Mouse (Mus musculus) neutrophil, adult 5-6 weeks (primary cell): ENCODE results near the gene Gm21818. TPM values are rescaled to one million over a fixed set of nuclear protein-coding genes. Genes with fewer than 3 reads are reported as not detected.
A peak's percentile ranks its signal among the peaks of the same experiment; 100 is the strongest.
"Not testable (repeated sequence)": the region's sequence is repeated elsewhere in the genome, so short reads cannot be mapped to it uniquely, and the experiment has no call there.

Source experiments
- ATAC-seq: fragments of 151-379, 151-347 bp; 2 replicates; pipeline ENCODE4 v1.8.0; 2017; ENCODE audit warnings: mild to moderate bottlenecking, moderate TSS enrichment; ENCODE audit not compliant: insufficient number of reproducible peaks, poor library complexity, low FRiP score, severe bottlenecking; ENCODE audit errors: extremely low read depth
- total RNA-seq: library from RNA; stranded (forward); fragments of 200-1000 nt; gene quantifications from 2 replicates; pipeline ENCODE4 v1.2.3, GENCODE M21; 2017

Gm21818 gene
- total RNA-seq = not detected in 2 replicates

GRCm38 (mm10) chr13:120172133-120172532, at the start of gene Gm21818:
Gene Gm21818, plus strand, starts transcription at chr13:120172433.
- not testable (repeated sequence) for ATAC-seq

- not testable (repeated sequence) for ATAC-seq
These were observed 32.3 kb upstream of the Gm21818 start, which contains the start of gene Gm20767 for GRCm38 (mm10) chr13:120139946-120140345. Gene Gm20767, plus strand, starts transcription at chr13:120140246.

- ATAC-seq = not testable (repeated sequence)
These were observed 29.9 kb upstream of the Gm21818 start for GRCm38 (mm10) chr13:120142348-120142747.

DNA sequence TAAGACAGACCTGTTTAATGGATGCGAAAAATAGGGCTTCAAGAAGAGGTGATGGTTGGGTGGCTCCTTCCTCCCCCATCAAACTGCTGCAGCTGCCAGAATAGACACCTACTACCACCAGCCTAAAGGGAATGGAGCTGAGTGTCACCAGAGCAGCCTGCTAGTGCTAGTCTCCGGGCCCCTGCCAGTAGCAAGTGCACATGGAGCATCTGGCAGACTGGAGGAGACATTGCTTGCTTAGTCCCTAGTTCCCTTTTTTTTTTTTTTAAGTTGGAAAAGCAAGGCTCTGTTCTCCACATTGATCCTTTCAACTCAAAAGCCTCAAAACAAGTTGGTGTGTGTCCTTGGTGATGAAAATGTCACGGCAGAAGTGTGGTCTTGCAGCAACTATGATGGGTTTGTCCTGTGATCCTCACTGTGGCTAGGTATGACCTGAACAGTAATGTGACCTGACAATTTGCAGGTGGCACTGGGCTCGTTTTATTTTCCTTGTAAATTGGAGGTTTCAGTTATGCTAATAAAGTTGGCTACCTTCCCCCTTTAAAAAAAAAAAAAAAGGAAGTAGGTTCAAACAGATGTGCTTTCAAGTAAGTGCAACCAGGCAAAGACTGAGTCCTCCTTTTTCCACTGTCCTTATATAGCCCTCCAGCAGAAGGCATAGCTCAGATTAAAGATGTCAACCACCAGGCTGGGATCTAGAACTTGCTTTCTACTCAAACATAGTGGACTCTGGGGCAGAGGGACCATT, 22.4 kb upstream of the Gm21818 start:
- ATAC-seq = peak; percentile 37; the same call in 1 of the 2 replicates

DNA sequence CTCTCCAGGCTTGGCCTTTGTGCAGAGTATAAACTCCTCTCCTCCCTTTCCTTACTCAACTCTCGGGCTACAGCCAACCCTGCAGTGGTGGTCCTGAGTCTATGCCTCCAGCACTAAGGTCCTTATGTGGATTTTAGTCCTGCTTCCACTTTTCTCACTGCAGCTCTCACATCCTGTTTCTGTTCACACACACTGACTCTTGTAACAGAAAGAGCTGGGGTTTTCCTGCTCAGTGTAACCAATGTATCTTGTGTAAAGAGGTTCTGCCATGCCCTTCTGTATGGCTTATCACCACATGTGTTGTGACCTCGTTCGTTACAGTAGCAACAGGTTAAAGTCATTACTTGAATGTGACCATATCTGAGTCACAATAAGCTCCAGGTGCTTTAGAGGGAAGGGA, 21.6 kb upstream of the Gm21818 start:
- 0 out of 2 replicates have a peak, but pooled peaks have one; percentile 17 for ATAC-seq

DNA sequence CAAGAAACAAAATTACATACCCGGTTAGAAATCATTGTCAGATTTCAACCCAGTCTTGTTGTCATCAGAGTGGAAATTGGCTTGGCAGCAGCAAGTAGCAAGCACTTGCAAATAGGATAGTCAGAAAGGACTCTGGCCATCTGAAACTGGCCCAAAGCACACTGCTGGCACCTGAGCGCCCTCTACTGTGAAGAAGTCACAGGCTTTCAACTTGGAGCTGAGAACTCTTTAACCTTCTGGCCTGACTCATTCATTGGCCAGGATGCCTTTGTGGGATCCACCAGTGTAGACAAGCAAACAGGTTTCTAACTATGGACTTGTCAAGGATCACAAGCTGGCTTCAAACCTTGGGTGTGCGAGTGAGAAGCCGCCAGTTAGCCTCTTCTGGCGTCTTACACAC, 3.9 kb upstream of the Gm21818 start:
- ATAC-seq = peak; percentile 46; the same call in 1 of the 2 replicates

- peak; percentile 35 for ATAC-seq
These were observed 24.1 kb downstream of the Gm21818 start for GRCm38 (mm10) chr13:120196189-120196821.

- not testable (repeated sequence) for ATAC-seq
These were observed 43.6 kb downstream of the Gm21818 start, which contains the start of gene Gm21762 for GRCm38 (mm10) chr13:120215847-120216246. Gene Gm21762, minus strand, starts transcription at chr13:120215947.

DNA sequence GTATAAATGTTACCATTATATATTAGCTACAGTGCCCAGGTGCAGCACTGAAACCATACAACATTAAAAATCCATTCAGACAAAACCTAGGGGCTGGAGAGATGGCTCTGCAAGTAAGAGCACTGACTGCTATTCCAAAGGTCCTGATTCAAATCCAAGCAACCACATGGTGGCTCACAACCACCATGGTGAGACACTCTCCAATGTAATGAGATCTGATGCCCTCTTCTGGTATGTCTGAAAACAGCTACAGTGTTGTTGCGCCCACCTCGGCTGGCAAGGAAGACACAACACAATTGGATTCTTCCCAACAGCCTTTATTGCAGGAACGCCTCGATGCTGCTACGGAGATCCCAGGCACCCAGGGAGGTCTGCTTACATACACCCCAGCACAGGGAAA, 48.7 kb downstream of the Gm21818 start:
- 0 out of 2 replicates have a peak, but pooled peaks have one; percentile 30 for ATAC-seq

DNA sequence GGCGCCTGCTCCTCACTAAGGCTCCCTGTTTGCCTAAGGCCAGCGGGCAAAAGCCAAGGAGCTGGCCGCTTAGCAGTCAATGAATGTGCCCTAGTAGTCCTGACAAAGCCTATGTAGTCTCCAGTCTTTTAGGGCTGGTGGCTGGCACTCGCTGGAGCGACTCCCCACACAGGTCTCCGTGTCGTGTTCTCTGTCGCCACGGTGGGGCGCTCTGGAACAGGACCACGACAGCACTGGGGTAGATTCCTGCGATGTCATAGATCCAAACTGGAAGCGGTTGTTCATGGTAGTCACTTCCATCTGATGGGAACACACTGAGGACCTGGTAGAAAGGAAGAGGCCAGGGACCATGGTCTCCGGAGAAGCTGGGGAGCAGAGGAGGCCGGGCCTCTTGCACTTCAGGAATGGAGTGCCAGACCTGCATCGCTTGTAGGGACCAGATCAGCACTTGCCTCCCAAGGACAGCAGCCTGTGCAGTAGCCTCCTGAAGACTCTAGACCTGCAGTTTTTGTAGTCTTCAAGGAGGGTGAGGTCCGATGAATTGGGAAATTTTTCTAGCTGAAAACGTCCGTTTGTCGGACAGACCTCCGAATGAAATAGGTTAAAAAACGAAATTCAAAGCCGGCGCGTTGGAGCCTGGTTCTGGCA, 50.9 kb downstream of the Gm21818 start:
- ATAC-seq = peak; percentile 16; the same call in 1 of the 2 replicates

Other genes with a start within 250 kb of the Gm21818 start
- not detected in 2 replicates for gene Gm21761, start 243.2 kb upstream of the Gm21818 start, total RNA-seq
- gene B020031M17Rik, start 221.6 kb upstream of the Gm21818 start, total RNA-seq = not detected in 2 replicates
- gene Gm36079, start 145.4 kb upstream of the Gm21818 start, total RNA-seq = not detected in 2 replicates
- 10.2 and 18.7 TPM in 2 replicates for gene Gm21188, start 120.2 kb upstream of the Gm21818 start, total RNA-seq
- gene Gm20767, start 32.2 kb upstream of the Gm21818 start, total RNA-seq = not detected in 2 replicates
- not detected in 2 replicates for gene Gm21762, start 43.5 kb downstream of the Gm21818 start, total RNA-seq
- gene Gm21731, start 66.7 kb downstream of the Gm21818 start, total RNA-seq = not detected in 2 replicates
- 0.93 TPM in 1 of 2 replicates, not detected in the other for gene AF067061, start 90.7 kb downstream of the Gm21818 start, total RNA-seq
- 11.7 and 20.7 TPM in 2 replicates for gene BC147527, start 128.0 kb downstream of the Gm21818 start, total RNA-seq
- not detected in 2 replicates for gene Tcstv3, start 144.4 kb downstream of the Gm21818 start, total RNA-seq